Mouse (Mus musculus) cortical plate, adult 2 months (tissue): Measurements from ENCODE around the gene Dek.

Source experiments
- CTCF ChIP-seq: fragments of 200-500 bp; IDR thresholded peaks from 2 replicates; pipeline ENCODE4 v1.5.1; 2011; ENCODE audit warnings: mild to moderate bottlenecking, control low read depth, low read length; ENCODE audit not compliant: insufficient read depth; ENCODE audit errors: extremely low read depth
- POLR2A ChIP-seq: fragments of 200-500 bp; IDR thresholded peaks from 2 replicates; pipeline ENCODE4 v1.6.1; 2011; ENCODE audit warnings: mild to moderate bottlenecking, low read length, control low read depth; ENCODE audit not compliant: insufficient read depth; ENCODE audit errors: extremely low read depth

GRCm38 (mm10) chr13:47072484-47072883, 33.5 kb downstream of the Dek start:
- TF ChIP-seq CTCF = no peak
- TF ChIP-seq POLR2A = no peak
